Mouse (Mus musculus): ENCODE results near the gene H1foo. TPM values are rescaled to one million over a fixed set of nuclear protein-coding genes. Genes with fewer than 3 reads are reported as not detected.
A peak's percentile ranks its signal among the peaks of the same experiment; 100 is the strongest.

Gene H1foo
- total RNA-seq, 2 experiments from 2014 or later, result not detected

DNA sequence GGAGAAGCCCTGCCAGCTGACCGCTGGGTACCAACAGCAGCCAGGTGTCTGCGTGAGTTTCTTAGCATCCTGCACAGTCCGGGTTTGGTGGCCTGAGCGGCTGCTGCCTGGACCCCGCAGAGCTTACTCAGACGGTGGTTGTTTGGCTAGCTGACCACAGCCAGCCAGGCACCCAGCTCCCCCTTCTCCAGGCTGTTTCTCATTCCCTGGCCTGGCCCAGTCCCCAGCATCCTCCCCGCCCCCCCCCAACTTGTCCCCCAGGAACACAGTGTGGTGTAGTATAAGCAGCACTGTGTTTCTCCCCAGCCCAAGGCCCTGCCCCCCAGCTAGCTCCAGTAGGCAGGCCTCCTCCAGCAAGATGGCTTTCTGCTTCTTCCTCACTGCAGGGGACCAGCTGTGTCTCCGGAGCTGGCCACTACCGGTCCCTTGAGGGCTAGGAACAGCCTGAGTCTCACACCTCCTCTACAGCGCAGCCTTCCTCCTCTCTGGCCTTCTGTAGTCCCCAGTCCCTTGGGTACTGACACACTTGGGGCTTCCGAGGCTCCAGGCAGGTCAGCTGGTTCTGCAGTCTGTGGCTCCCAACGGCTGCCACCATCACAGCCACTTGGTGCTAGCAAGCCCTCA lies 41.8 kb downstream of the H1foo start:
- no peak for DNase-seq

DNA sequence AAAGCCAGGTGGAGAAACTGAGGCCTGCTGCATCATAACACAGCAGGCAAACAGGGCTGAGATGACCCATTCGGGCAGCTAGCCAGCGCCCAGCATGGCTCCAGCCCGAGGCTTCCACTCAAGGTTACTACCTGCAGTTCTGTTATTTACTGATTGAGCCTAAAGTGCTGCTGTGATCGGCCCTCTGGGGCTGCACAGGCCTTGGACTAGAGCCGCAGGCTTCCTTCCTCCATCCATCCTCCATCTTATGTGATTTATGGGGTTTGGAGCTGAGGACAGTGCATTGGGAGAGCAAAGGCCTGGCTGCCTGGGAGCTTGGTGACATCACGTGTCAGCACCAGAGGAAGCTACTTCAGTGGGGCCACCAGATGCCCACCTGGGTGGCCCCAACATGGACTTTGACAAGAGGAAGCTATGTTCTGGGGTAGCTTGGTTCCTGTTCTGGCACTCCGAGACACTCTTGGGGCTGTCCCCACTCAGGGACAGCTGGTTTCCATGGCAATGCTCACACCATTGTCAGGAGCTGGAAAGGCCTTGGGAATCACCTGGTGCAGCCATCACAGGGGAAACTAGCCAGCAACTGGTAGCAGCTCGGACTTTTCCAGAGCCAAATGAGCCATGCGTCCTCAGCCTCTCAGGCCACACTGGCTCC lies 42.5 kb downstream of the H1foo start:
- peak; percentile 83 to 86 for DNase-seq

DNA sequence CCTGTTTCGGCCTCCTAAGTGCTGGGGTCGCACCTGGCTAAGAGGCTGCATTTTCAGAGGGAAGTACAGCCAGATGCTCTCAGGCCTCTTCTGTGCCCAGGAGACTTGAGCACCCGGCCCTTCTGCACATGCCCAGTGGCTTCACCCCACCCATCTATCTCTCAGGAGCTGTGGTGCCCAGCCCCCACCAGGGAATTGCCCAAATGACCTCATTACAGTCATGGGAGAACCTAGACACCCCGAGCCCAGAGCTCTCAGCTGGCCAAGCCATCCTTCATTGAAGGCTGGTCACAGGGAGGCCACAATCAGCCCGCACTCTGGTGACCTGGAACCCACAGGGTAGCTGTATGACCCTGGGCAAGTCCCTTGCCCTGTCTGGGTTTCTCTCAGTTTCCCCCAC lies 44.3 kb downstream of the H1foo start:
- peak in 1 of 2 experiments; percentile 67 for DNase-seq

DNA sequence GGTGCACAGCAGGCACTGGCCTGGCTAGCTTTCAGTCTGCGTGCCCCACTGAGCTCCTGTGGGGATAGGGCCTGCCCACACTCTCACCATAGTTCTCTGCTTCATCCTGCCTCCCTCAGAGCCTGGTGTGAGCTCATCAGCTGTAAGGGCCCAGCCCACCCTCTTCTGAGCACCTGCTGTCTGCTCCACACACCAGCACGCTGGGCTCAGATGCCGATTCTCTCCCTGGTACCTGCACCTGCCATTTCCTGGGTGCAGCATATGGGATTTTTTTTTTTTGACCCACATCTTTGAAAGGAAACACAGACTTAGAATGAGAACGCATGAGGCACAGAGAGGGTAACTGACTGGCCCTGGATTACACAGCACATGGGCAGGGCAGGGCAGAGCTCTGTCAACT lies 44.9 kb downstream of the H1foo start:
- DNase-seq, result no peak

DNA sequence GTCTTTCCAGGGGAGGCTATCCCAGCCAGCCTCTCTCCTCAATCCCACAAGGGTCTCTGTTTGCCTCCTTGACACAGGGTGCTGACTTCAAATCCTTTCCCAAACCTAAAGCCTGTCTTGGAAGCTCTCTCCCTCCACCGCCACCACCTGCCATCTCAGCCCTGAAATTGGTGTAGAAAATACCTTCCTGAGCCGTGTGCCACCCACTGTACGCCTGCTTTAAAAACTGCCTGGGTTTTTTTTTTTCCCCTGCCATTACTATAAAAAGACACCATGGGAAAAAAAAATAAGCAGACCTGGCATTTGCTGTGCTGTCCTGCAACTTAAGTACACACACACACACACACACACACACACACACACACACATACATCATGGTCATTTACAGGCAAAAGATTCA lies 45.3 kb downstream of the H1foo start:
- DNase-seq, result peak in 1 of 2 experiments; percentile 16

DNA sequence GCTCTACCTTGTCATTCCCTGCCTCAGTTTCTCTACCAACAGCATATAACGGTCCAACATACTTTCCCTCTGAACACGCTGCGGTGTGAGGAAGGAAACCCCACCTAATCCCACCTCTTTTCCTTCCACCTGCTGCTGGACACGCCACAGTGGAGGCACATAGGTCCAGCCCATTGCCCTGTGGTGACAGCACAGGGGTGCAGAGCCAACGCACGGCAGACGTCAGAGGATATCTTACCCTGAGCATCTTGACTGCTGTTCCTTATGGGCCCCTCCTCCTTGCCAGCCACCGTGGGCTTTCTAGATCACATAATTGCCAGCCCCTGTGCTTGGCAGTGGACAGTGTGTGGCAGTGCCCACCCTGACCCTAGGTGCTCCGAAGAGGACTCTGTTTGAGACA lies 45.7 kb downstream of the H1foo start:
- DNase-seq, result no peak

DNA sequence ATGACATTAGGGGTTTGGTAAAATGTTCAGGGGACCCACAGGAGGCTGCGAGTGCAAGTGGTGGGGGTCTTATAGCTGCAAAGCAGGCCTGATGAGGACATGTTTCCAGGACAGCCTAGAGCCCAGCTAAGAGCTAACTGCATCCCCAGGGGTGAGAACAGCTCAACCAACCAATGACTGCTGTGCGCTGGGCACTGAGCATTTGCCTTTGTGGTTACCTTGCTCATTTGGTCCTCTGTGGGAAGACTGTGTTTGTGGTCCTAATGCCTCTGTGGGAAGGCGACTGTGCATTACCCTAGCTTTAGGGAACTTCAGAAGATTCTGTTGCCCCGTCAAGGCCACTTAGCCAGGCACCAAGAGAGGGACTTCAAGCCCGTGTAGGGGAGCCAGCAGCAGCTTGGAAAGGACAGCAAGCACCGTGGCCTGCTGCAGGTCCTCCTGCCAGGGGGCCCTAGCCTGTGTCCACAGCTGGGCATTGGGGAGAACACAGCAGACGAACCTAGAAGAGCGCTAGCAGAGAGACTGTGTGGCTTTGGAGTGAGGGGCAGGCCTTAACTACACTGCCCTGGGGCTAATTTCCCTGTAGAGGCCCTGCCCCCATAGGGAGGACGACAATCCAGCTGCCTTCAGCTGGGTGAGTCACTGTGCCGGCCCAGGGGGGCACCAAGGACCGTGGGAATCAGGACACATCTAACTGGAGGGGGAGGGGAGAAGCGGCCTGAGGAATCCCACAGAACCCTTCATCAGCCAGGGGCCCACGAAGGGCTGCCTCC lies 46.6 kb downstream of the H1foo start:
- DNase-seq, result peak; percentile 87 to 90

DNA sequence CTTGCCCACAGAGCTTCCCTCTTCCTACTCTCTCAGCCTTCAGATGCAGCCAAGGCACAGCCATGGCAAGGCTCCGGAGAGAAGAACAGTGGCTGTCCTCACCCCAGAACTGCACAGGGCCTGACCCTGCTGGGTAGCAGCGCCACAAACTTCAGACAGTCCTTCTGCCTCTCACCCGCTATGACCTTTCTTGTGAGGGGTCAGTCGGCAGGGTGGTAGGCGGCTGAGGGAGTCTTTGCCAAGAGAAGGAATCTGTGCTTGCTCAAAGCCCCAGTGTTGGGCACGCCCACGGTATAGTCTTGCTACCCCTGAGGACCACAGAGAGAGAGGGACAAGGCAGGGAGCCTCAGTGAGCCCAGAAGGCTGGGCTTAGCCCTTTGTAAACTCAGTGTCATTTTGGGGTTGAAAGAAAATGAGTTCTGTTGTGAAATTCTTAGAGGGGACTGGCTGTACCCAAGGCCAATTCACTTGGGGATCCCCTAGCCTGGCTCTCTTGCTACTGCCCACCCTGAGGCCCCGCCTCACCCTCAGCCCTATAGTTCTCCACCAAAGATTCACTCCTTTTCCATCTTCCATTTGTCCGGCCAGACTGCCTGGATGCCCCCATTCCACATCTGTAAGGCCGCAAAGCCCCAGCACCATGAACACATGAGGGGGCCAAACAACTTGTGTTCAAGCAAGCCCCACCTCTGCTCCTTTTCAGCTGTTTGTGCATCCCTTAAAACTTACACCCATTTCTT lies 47.3 kb downstream of the H1foo start:
- peak in 1 of 2 experiments; percentile 54 for DNase-seq

DNA sequence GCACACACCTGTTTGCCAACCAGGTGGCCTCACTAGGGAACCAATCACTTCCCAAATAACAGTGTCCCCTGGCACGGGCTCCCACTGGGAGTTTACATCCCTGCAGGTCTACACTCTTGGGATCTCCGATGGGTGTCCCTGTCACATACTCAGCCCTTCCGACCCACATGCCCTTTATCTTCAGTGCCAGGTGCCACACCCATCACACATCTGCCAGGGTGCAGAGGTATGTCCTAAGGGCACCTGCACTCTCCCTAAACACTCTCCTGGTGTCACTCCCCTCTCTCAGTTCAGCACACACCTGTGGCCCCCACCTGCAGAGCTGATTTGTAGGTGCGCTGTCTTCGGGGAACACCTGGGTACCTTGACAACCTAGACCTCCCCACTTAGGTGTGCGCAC lies 48.2 kb downstream of the H1foo start:
- peak in 1 of 2 experiments; percentile 13 for DNase-seq

DNA sequence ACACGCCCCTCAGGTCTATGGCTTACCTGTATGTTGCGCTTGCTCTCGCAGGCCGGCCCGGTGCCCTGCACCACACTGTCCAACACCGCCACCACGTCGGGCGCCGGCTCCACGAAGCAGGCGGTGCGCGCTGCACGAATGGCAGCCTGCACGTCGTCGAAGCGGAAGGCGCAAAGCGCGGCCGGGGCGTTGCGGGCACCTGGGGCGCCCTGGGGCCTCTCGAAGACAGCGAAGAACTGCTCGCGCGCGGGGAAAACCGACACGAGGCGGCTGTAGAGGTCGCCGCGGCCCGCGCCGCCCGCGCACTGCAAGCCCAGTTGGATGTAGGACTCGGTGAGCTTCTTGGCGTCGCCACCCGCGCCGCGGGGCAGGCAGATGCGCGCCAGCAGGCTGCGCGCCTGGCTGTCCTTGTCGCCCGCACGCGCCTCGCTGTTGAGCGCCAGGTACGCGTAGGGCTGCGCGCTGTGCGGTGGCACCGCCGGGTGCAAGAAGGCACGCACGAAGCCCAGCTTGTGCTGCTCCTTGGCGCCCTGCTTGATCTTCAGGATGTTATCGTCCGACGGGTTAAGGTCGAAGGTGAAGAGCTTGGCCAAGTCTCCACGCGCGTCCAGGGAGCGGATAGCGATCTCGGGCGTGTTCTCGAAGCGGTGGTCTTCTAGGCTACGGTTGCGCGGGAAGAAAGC lies 48.9 kb downstream of the H1foo start:
- peak; percentile 58 to 62 for DNase-seq

DNA sequence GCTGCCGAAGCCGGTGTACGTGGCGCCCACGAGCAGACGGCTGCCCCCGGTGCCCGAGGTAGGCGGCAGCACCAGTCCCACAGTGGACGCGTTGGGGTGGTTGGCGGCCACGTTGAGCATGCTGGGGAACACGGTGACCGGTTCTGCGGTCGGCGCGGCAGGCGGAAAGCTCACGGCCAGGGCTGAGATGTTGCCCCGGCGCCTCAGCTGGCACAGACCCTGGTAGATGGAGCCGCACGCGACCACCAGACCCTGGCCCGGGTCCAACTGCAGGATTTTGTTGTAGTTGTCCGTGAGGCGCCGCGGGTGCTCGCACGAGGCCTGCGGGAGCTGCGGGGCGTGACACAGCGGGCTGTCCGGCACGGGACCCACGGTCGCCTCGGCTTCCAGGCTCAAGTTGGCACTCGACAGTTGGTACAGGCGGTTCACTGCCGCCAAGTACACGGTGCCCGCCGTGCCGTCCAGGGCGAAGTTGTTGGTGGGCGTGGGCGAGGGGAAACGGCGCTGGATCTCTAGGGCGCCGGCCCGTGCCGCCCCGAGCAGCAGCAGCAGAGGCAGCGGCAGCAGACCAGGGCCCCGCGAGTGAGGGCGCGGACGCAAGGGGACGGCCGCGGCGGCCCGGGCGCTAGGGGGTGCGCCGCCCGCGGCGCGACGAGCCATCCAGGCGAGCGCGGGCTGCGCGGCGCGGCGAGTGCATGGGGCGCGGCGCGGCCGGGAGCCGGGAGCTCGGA lies 49.6 kb downstream of the H1foo start:
- peak; percentile 64 to 69 for DNase-seq

DNA sequence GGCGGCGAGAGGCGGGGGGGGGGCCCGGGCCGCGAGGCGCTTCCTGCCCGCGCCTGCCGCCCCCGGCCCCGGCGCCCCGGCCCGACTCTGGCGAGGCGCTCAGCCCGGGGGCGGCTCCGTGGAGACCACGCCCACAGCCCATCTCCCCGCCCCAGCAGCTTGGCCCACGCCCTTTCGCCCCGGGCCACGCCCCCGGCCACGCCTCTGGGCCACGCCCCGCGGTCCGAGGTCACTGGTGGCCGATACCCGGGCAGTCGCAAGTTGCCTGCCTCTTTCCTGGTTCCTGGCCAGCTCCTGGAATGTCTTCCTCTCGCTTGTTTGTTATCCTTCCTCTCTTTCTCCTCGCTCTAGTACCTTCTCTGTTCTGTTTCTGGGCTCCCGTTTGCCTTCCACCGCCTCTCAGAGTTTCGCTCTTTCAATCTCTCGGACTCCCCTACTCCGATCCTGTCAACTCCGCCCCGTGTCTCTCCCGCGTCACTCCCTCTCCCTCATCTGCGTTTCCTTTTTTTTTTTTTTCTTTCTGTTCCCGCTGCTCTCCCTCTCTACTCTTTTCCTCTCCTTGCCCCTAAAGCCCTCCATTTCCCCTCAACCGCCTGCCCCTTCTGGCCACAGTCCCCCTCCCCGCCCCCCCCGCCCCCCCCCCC lies 50.3 kb downstream of the H1foo start, which contains the start of gene Plxnd1:
Plxnd1 (minus strand) TSS at position 129 of the 644 bp plus-strand sequence.
- peak; percentile 98 to 99 for DNase-seq

DNA sequence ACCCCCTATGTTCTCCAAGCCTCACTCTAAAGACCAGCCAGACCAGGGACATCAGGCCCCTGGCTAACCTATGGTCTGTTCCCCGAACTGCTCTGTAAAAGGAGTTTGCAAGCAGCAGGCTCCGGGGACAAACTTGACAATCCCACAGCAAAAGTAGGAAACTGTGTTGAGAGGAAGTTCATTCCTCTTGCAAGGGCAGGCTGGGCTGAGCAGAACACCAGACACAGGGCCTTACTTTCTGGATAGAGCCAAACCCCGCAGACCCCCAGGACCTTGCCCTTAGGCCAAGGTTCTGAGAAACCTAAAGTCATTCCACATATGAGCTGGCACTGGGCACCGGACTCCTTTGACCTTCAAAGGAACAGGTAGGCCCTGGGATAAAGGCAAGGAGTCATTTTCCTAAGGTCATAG lies 50.8 kb downstream of the H1foo start:
- DNase-seq, result peak; percentile 22 to 44

DNA sequence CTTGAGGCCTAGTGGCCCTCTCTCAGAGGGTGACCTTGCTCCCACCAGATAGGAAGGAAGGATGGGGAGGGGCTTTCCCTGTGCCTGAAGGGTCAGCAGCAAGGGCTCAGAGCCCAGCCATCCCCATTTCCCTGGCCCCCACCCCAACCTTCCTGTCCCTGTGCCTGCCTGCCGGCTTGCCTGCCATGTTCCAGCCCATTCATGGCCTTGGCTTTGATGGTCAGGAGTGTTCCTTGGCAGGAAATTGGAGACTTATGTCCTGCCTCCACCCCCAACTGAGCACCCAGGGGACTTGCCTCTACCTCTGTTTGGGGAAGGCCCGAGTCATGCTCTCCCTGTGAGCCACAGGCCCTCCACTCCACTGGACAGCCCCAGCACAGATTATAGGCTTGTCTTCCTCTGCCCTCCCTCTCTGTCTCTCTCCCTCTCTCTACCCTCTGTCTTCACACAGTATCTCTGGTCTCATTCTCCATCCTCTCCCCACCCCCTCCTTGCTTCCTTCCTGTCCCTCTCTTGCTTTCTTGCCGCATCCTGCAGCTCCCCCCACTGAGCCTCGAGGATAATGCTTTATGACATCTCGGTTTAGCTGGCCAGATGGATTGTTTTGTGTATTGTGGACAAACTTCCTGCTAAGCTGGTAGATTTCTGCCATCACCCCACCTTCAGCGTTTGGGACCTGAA lies 51.6 kb downstream of the H1foo start:
- DNase-seq, result peak; percentile 76 to 80

DNA sequence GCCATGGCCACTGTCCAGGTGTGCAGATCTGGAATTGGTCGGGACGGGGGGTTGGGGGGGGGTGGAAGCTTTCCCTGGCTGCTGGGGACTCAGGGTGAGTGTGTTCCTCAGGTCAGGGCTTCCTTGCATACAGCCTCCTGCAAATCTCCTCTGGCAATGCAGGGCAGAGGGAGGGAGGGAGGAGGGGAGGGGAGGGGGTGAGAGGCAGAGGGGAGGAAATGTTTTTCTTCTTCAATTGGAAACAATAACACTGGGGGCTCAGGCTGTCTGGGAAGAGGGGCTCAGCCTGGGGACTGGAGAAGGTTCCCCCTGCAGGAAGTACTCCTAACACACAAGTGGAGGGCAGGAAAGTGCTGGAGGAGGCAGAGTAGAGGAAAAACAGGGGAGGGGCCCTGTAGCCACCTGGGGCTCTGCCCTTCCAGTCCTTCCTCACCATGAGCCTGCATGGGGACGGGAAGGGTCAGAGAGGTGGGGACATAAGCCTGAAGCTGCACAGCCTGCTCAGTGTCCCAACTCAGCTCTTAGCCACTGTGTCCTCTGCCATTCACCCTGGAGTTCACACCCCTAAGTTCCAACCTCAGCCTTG lies 53.1 kb downstream of the H1foo start:
- DNase-seq, result no peak

DNA sequence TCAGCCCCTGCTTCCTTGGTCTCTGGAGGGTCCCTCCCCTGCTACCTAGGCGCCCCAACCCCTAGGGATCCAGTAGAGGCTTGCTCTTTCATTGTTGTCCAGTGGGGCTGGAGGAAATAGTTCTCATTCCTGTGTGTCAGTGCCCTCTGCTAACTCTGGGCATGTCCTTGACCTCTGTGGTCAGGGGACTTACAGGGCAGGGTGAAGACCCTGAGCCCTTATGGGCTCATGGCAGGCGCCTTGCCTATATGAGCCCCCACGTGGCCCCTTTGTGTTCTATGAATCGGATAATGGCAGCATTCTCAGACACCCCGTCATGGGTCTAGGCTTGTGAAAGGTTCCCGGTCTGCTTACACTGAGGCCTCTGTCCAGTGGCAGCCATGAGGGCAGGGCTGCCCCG lies 54.0 kb downstream of the H1foo start:
- no peak for DNase-seq

DNA sequence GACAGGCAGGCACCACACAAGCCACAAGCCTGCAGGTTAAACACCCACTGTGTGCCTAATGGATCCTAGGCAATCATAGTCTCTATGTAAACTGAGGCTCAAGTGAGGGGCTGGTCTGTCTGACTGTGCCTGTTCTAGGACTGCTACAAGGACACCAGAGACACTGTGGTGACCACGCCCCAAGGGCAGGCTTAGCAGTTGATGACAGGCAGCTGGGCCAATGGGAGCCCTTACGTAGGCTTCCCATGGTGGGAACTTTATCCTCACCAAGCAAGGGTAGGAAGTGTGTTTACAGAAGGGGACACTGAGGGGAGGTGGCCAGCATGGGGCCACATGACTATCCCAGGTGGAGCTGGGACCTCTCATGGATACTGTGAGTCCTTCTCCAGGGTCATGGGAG lies 54.5 kb downstream of the H1foo start:
- DNase-seq, result peak; percentile 66 to 69
